Mouse (Mus musculus) limb, embryonic 10.5 days (tissue): ENCODE results near the gene Golm1. TPM values are rescaled to one million over a fixed set of nuclear protein-coding genes. Genes with fewer than 3 reads are reported as not detected.

Source experiments
- DNase-seq: peaks from one replicate; pipeline ENCODE4 v3.0.0-alpha.2; 2017; ENCODE audit warnings: low spot score
- H3K27ac ChIP-seq: fragments of 300-500 bp; sonication (generic); 2 replicates; pipeline ENCODE4 v1.5.1; 2016; ENCODE audit warnings: mild to moderate bottlenecking
- H3K27me3 ChIP-seq: fragments of 300-500 bp; sonication (generic); 2 replicates; pipeline ENCODE4 v1.6.1; 2016; ENCODE audit warnings: low read depth, mild to moderate bottlenecking; ENCODE audit not compliant: poor library complexity, severe bottlenecking
- H3K36me3 ChIP-seq: fragments of 300-500 bp; sonication (generic); 2 replicates; pipeline ENCODE4 v1.6.1; 2016; ENCODE audit warnings: mild to moderate bottlenecking, moderate library complexity
- H3K4me1 ChIP-seq: fragments of 300-500 bp; sonication (generic); 2 replicates; pipeline ENCODE4 v1.6.1; 2016
- H3K4me3 ChIP-seq: fragments of 300-500 bp; sonication (generic); 2 replicates; pipeline ENCODE4 v1.5.1; 2016; ENCODE audit warnings: mild to moderate bottlenecking, moderate library complexity
- H3K9me3 ChIP-seq: fragments of 300-500 bp; sonication (generic); replicated peaks from 2 replicates; pipeline ENCODE4 v1.6.1; 2016; ENCODE audit warnings: mild to moderate bottlenecking
- WGBS: fragments of 180-500 bp; shearing (Covaris S2); methylation state at CpG from one replicate; pipeline ENCODE4 v1.1.7; 2016; 5-methylcytosine and 5-hydroxymethylcytosine counted together
- polyA plus RNA-seq: library from polyadenylated mRNA; unstranded; fragments of >200 nt; fragmentation: Nextera tagmentation; extraction: Ambion mirVana; gene quantifications from 2 replicates; pipeline ENCODE4 v1.2.1, GENCODE M21; 2016

Golm1 gene
- polyA plus RNA-seq, 1 experiment from 2014 or later, result 80.2 TPM

- WGBS, result 95% methylated on average over 5 of the region's 5 CpGs
- no peak overlapping the region for H3K27ac ChIP-seq
- H3K36me3 ChIP-seq, result peaks cover 91% of the 10 kb centered on the region
- no peaks in the 10 kb centered on the region for H3K9me3 ChIP-seq
- DNase-seq, result no peak
- no peaks in the 10 kb centered on the region for H3K27me3 ChIP-seq
- H3K4me3 ChIP-seq, result no peak overlapping the region
- peaks cover 38% of the 10 kb centered on the region for H3K4me1 ChIP-seq
These were observed 21.1 kb downstream of the Golm1 start for GRCm38 (mm10) chr13:59654465-59654864.

DNA sequence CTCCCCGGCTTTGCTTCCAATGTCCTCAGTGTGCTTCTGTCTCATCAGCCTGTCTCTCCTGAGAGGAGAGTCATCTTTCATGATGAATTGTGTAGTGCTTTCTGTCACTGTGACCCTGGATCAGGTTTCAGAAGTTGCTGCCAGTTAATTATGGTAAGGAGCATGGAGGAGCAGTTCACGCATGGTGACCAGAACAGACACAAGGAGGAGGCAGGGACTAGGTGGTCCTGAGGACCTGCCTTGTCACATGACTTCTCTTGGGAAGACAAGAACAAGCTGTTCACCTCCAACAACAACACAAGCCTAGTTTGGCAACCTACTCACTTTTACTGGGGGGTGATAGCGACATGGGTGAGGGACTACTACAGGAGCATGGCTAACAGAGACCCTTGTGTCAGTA lies 22.5 kb downstream of the Golm1 start:
- no peaks in the 10 kb centered on the region for H3K9me3 ChIP-seq
- H3K36me3 ChIP-seq, result peaks cover 91% of the 10 kb centered on the region
- no peak overlapping the region for H3K27ac ChIP-seq
- 72% methylated on average over 3 of the region's 3 CpGs for WGBS
- no peak for DNase-seq
- H3K4me3 ChIP-seq, result no peak overlapping the region
- peaks cover 38% of the 10 kb centered on the region for H3K4me1 ChIP-seq
- H3K27me3 ChIP-seq, result no peaks in the 10 kb centered on the region

- Histone ChIP-seq H3K36me3 (peaks cover 91% of the 10 kb centered on the region), H3K27me3 (no peaks in the 10 kb centered on the region), H3K9me3 (no peaks in the 10 kb centered on the region), H3K27ac (no peak overlapping the region), H3K4me1 (peaks cover 38% of the 10 kb centered on the region), H3K4me3 (no peak overlapping the region)
- 84% methylated on average over 5 of the region's 5 CpGs for WGBS
- DNase-seq, result no peak
These were observed 23.0 kb downstream of the Golm1 start for GRCm38 (mm10) chr13:59652651-59653050.

DNA sequence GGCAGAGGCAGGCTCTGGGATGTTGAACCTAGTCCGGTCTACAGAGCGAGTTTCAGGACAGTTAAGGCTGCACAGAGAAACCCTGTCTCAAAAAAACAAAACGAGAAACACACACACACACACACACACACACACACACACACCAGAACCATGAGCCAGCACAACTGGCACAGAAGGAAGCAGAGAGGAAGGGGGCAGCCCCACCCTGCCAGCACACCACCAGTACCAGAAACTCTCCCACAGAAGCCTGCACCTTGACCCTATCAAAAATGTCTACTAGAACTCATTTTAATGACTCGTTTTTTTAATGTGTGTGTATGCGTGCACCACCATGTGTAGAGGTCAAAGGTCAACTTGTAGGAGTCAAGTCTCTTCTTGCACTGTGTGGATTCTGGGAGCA lies 25.8 kb downstream of the Golm1 start:
- Histone ChIP-seq H3K36me3 (peaks cover 92% of the 10 kb centered on the region), H3K27ac (no peak overlapping the region), H3K4me1 (peaks cover 29% of the 10 kb centered on the region), H3K9me3 (no peaks in the 10 kb centered on the region), H3K27me3 (no peaks in the 10 kb centered on the region), H3K4me3 (no peak overlapping the region)
- no peak for DNase-seq
- 68% methylated on average over 5 of the region's 5 CpGs for WGBS

DNA sequence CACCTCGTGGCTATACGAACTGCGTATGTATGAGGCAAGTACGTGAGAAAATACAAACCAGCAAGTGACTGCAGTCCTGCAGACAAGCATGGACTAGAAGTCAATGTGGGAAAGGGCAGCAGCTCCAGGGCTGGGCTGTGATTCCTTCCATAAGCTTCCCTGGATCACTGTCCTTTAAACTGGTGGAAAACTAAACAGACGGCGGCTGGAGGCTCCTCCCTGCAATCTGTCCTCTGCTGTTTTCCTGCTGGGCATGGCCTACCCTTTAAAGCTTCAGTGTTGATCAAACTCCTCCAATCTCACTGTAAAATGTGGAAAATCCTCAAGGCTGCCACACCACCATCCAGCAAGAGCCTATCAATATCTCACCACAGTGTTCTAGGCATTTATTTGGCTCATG lies 27.0 kb downstream of the Golm1 start:
- no peaks in the 10 kb centered on the region for H3K27me3 ChIP-seq
- H3K36me3 ChIP-seq, result peaks cover 88% of the 10 kb centered on the region
- peaks cover 21% of the 10 kb centered on the region for H3K4me1 ChIP-seq
- 93% methylated on average over 6 of the region's 6 CpGs for WGBS
- no peaks in the 10 kb centered on the region for H3K9me3 ChIP-seq
- H3K27ac ChIP-seq, result no peak overlapping the region
- no peak overlapping the region for H3K4me3 ChIP-seq
- no peak for DNase-seq

GRCm38 (mm10) chr13:59647484-59647883 lies 28.1 kb downstream of the Golm1 start:
- 84% methylated on average over 6 of the region's 6 CpGs for WGBS
- peaks cover 13% of the 10 kb centered on the region for H3K4me1 ChIP-seq
- H3K9me3 ChIP-seq, result no peaks in the 10 kb centered on the region
- no peak overlapping the region for H3K27ac ChIP-seq
- DNase-seq, result no peak
- H3K27me3 ChIP-seq, result no peaks in the 10 kb centered on the region
- H3K36me3 ChIP-seq, result peaks cover 88% of the 10 kb centered on the region
- no peak overlapping the region for H3K4me3 ChIP-seq

- H3K4me3 ChIP-seq, result no peak overlapping the region
- H3K9me3 ChIP-seq, result no peaks in the 10 kb centered on the region
- no peak for DNase-seq
- H3K27ac ChIP-seq, result 0 out of 2 replicates have a peak overlapping the region, but pooled peaks have one; percentile 31
- H3K36me3 ChIP-seq, result peaks cover 89% of the 10 kb centered on the region
- 71% methylated on average over 11 of the region's 11 CpGs for WGBS
- H3K27me3 ChIP-seq, result no peaks in the 10 kb centered on the region
- H3K4me1 ChIP-seq, result peaks cover 13% of the 10 kb centered on the region
These were observed 28.9 kb downstream of the Golm1 start for GRCm38 (mm10) chr13:59646674-59647244.

DNA sequence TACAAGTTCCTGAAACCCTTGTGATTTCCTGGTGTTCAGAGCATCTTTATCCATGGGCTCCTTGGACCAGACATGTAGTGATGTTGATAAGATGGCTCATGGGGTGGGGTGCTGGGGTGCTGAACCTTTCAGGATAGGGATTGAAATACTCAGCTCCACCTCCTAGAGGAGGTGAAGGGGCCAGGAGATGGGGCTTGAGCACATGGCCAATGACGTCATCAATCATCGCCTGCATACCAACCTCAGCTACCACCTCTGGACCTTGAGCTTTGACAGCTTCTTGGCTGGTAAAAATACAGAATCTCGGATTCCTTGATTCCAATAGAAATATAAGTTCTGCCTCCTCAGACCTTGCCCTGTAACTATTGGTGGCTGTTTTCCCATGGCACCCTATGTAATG lies 30.1 kb downstream of the Golm1 start:
- no peak for DNase-seq

DNA sequence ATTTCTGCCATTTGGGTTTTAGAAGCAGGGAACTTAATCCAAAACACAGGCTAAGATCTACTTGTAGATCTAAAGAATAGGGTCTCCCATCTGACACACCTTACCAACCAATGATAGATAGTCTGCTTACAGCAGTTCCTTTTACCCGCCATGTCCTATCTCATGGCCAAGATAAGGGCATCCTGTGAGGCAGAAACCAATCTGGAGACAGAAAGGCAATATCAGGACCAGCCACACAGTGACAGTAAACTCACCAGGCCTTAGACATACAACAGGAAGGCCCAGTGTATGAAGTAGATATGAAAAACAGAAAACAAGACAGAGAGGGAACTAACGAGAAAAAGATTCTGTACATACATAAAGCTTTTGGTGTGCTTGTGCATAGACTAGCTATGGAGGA lies 32.8 kb downstream of the Golm1 start:
- Histone ChIP-seq H3K36me3 (peaks cover 91% of the 10 kb centered on the region), H3K4me1 (no peaks in the 10 kb centered on the region), H3K4me3 (no peak overlapping the region), H3K27ac (no peak overlapping the region), H3K27me3 (no peaks in the 10 kb centered on the region), H3K9me3 (no peaks in the 10 kb centered on the region)
- 93% methylated on average over 2 of the region's 2 CpGs for WGBS
- DNase-seq, result no peak

More for the DNA sequence above, 30.1 kb downstream of the Golm1 start:
- peaks cover 5% of the 10 kb centered on the region for H3K4me1 ChIP-seq
- no peaks in the 10 kb centered on the region for H3K27me3 ChIP-seq
- H3K27ac ChIP-seq, result no peak overlapping the region
- 83% methylated on average over 3 of the region's 3 CpGs for WGBS
- H3K4me3 ChIP-seq, result no peak overlapping the region
- H3K9me3 ChIP-seq, result no peaks in the 10 kb centered on the region
- H3K36me3 ChIP-seq, result peaks cover 91% of the 10 kb centered on the region

DNA sequence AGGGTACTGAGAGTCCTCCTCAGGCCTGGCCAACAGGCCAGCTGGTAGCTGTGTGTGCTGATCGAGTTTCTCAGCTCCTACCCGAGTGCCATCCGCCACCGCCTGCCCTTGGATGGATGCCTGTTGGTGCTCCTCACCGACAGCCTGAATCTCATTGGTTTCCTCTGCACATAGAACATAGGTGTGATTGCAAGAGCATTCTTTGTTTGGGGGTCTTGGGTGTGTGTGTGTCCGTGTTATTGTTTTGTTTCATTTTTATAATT lies 35.5 kb downstream of the Golm1 start:
- DNase-seq, result no peak
- Histone ChIP-seq H3K4me1 (no peaks in the 10 kb centered on the region), H3K9me3 (no peaks in the 10 kb centered on the region), H3K27me3 (no peaks in the 10 kb centered on the region), H3K27ac (no peak overlapping the region), H3K4me3 (no peak overlapping the region), H3K36me3 (peaks cover 91% of the 10 kb centered on the region)
- 92% methylated on average over 6 of the region's 6 CpGs for WGBS

- Histone ChIP-seq H3K27me3 (no peaks in the 10 kb centered on the region), H3K9me3 (no peaks in the 10 kb centered on the region), H3K4me3 (no peak overlapping the region), H3K36me3 (peaks cover 91% of the 10 kb centered on the region), H3K27ac (no peak overlapping the region), H3K4me1 (no peaks in the 10 kb centered on the region)
- no peak for DNase-seq
- 90% methylated on average over 16 of the region's 16 CpGs for WGBS
These were observed 36.0 kb downstream of the Golm1 start for GRCm38 (mm10) chr13:59639368-59640177.

GRCm38 (mm10) chr13:59637800-59638199 lies 37.8 kb downstream of the Golm1 start:
- H3K4me3 ChIP-seq, result no peak overlapping the region
- H3K36me3 ChIP-seq, result peaks cover 97% of the 10 kb centered on the region
- no peak overlapping the region for H3K27ac ChIP-seq
- no peaks in the 10 kb centered on the region for H3K9me3 ChIP-seq
- H3K4me1 ChIP-seq, result no peaks in the 10 kb centered on the region
- 94% methylated on average over 7 of the region's 7 CpGs for WGBS
- H3K27me3 ChIP-seq, result no peaks in the 10 kb centered on the region
- DNase-seq, result no peak

DNA sequence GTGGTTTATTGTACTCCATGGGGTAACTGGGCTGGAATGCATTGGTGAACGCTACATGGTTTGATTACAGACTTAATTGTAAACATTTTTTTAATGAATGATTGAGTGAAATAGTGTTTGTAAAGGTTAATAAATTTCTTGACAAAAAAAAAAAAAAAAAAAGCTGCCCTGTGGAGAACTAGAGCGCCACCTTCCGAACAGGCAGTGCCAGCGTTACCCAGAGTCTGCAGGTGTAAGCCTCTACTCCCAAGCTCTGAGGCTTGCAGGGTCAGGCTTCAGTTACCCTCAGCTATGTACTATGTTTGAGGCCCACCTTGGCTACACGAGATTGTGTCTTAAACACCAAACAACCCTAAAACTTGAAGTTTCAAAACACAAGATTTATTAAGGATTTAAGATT lies 41.0 kb downstream of the Golm1 start:
- H3K27ac ChIP-seq, result no peak overlapping the region
- H3K36me3 ChIP-seq, result peaks cover 100% of the 10 kb centered on the region
- H3K4me3 ChIP-seq, result no peak overlapping the region
- 79% methylated on average over 5 of the region's 5 CpGs for WGBS
- H3K4me1 ChIP-seq, result no peaks in the 10 kb centered on the region
- no peaks in the 10 kb centered on the region for H3K27me3 ChIP-seq
- DNase-seq, result no peak
- H3K9me3 ChIP-seq, result no peaks in the 10 kb centered on the region

DNA sequence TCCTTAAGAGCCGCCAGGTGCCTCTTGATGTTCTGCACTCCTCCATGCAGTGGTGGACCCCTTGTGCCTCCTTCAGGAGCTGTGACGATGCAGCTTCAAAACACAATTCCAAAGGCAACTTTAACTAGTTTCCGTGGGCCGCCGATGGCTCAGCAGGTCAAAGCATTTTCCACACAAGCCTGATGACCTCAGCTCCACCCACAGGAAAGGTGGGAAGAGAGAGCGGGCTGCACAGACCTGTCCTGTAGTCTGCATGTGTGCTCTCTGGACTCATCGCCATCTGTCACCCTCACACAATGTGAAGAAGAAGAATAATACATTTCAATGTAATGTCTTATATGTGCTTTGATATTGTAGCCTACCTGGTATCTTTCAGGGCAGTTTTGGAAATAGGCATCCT lies 48.9 kb downstream of the Golm1 start:
- no peaks in the 10 kb centered on the region for H3K4me1 ChIP-seq
- no peak overlapping the region for H3K4me3 ChIP-seq
- no peaks in the 10 kb centered on the region for H3K27me3 ChIP-seq
- DNase-seq, result no peak
- 90% methylated on average over 7 of the region's 7 CpGs for WGBS
- H3K9me3 ChIP-seq, result no peaks in the 10 kb centered on the region
- H3K27ac ChIP-seq, result no peak overlapping the region
- H3K36me3 ChIP-seq, result peaks cover 94% of the 10 kb centered on the region
